Mouse (Mus musculus) CH12.LX (cell line): ENCODE results near the gene Fos. TPM values are rescaled to one million over a fixed set of nuclear protein-coding genes. Genes with fewer than 3 reads are reported as not detected.

Source experiments
- DNase-seq: peaks from one replicate; pipeline ENCODE4 v3.0.0-alpha.2; 2013; ENCODE audit errors: extremely low read depth
- H3K27ac ChIP-seq: 2 replicates; pipeline ENCODE4 v1.5.1; 2012; ENCODE audit warnings: low read depth, mild to moderate bottlenecking, control low read depth, moderate library complexity; ENCODE audit not compliant: insufficient read depth
- H3K27me3 ChIP-seq: replicated peaks from 2 replicates; pipeline ENCODE3; 2012; ENCODE audit warnings: inconsistent platforms
- H3K36me3 ChIP-seq, 2 experiments: replicated peaks in 1 of 2; 2 replicates each; pipeline versions ENCODE3 to v1.6.1; 2012; ENCODE audit warnings: inconsistent platforms in 1 of 2, low read length in 1 of 2, mild to moderate bottlenecking in 1 of 2, mixed read lengths in 1 of 2, moderate library complexity in 1 of 2; ENCODE audit not compliant: control insufficient read depth in 1 of 2, insufficient read depth in 1 of 2
- H3K4me1 ChIP-seq, 2 experiments: 2 replicates each; pipeline ENCODE4 v1.6.1; 2012; ENCODE audit warnings: inconsistent platforms in 1 of 2, moderate library complexity in 1 of 2; ENCODE audit not compliant: insufficient read depth in 2 of 2, control insufficient read depth in 1 of 2
- H3K4me2 ChIP-seq: 2 replicates; pipeline ENCODE4 v1.6.1; 2012; ENCODE audit warnings: low read depth, mild to moderate bottlenecking, control low read depth; ENCODE audit not compliant: poor library complexity, insufficient read depth, severe bottlenecking
- H3K4me3 ChIP-seq, 3 experiments: fragments of 150-350 bp in 1 of 3; sonication (generic) in 1 of 3; replicated peaks in 1 of 3; 2 replicates each; pipeline versions ENCODE3 to v1.5.1; 2011 to 2012; ENCODE audit warnings: low read depth in 2 of 3, low read length in 2 of 3, mild to moderate bottlenecking in 2 of 3, moderate library complexity in 2 of 3, control low read depth in 1 of 3, improper control_type of control experiment in 1 of 3, inconsistent platforms in 1 of 3, mixed read lengths in 1 of 3; ENCODE audit not compliant: poor library complexity in 1 of 3
- H3K79me2 ChIP-seq: replicated peaks from 2 replicates; pipeline ENCODE4 v1.6.1; 2012; ENCODE audit warnings: mild to moderate bottlenecking, moderate library complexity; ENCODE audit not compliant: control insufficient read depth, poor library complexity, insufficient read depth, severe bottlenecking; ENCODE audit errors: extremely low read depth
- H3K9ac ChIP-seq: 2 replicates; pipeline ENCODE4 v1.6.1; 2012; ENCODE audit warnings: low read depth, mild to moderate bottlenecking, control low read depth, moderate library complexity; ENCODE audit not compliant: insufficient read depth
- H3K9me3 ChIP-seq: replicated peaks from 2 replicates; pipeline ENCODE3; 2012; ENCODE audit warnings: low read length, inconsistent platforms, mixed read lengths
- BHLHE40 ChIP-seq: IDR thresholded peaks from 2 replicates; pipeline ENCODE4 v1.6.1; 2011; ENCODE audit warnings: mild to moderate bottlenecking, low read depth, low read length, improper control_type of control experiment
- CHD2 ChIP-seq: IDR thresholded peaks from 2 replicates; pipeline ENCODE4 v1.6.1; 2011; ENCODE audit warnings: low read length, improper control_type of control experiment
- ELF1 ChIP-seq: IDR thresholded peaks from 2 replicates; pipeline ENCODE4 v1.6.1; 2014; ENCODE audit warnings: low read depth, mild to moderate bottlenecking, inconsistent platforms, low read length, improper control_type of control experiment
- EP300 ChIP-seq: IDR thresholded peaks from 2 replicates; pipeline ENCODE4 v1.6.1; 2011; ENCODE audit warnings: low read length, improper control_type of control experiment
- JUND ChIP-seq: conservative IDR thresholded peaks from 2 replicates; pipeline ENCODE4 v1.6.1; 2011; ENCODE audit warnings: low read depth, low read length, improper control_type of control experiment
- MAFK ChIP-seq: IDR thresholded peaks from 2 replicates; pipeline ENCODE4 v1.6.1; 2011; ENCODE audit warnings: low read length, improper control_type of control experiment; ENCODE audit not compliant: insufficient replicate concordance
- MAZ ChIP-seq: IDR thresholded peaks from 2 replicates; pipeline ENCODE4 v1.6.1; 2012; ENCODE audit warnings: low read depth, mild to moderate bottlenecking, inconsistent platforms, low read length, improper control_type of control experiment, moderate library complexity
- MYC ChIP-seq: IDR thresholded peaks from 2 replicates; pipeline ENCODE4 v1.6.1; 2011; ENCODE audit warnings: low read depth, mild to moderate bottlenecking, improper control_type of control experiment, low read length
- NELFE ChIP-seq: IDR thresholded peaks from 2 replicates; pipeline ENCODE4 v1.6.1; 2011; ENCODE audit warnings: low read depth, low read length, improper control_type of control experiment
- NRF1 ChIP-seq: IDR thresholded peaks from 2 replicates; pipeline ENCODE4 v1.6.1; 2014; ENCODE audit warnings: low read depth, mild to moderate bottlenecking, inconsistent platforms, low read length, improper control_type of control experiment, moderate library complexity
- POLR2A ChIP-seq: IDR thresholded peaks from 2 replicates; pipeline ENCODE4 v1.6.1; 2011; ENCODE audit warnings: low read depth, mild to moderate bottlenecking, improper control_type of control experiment, low read length
- POLR2AphosphoS2 ChIP-seq: IDR thresholded peaks from 2 replicates; pipeline ENCODE4 v1.6.1; 2011; ENCODE audit warnings: low read depth, low read length, improper control_type of control experiment
- RAD21 ChIP-seq: IDR thresholded peaks from 2 replicates; pipeline ENCODE4 v1.6.1; 2011; ENCODE audit warnings: low read depth, mild to moderate bottlenecking, low read length, improper control_type of control experiment, moderate library complexity
- TCF12 ChIP-seq: IDR thresholded peaks from 2 replicates; pipeline ENCODE4 v1.6.1; 2014; ENCODE audit warnings: low read depth, mild to moderate bottlenecking, inconsistent platforms, low read length, improper control_type of control experiment
- USF2 ChIP-seq: conservative IDR thresholded peaks from 2 replicates; pipeline ENCODE4 v1.6.1; 2011; ENCODE audit warnings: low read depth, low read length, improper control_type of control experiment
- ZC3H11A ChIP-seq: IDR thresholded peaks from 2 replicates; pipeline ENCODE4 v1.6.1; 2012; ENCODE audit warnings: low read depth, mild to moderate bottlenecking, inconsistent platforms, low read length, improper control_type of control experiment
- ZMIZ1 ChIP-seq: IDR thresholded peaks from 2 replicates; pipeline ENCODE4 v1.6.1; 2012; ENCODE audit warnings: low read depth, mild to moderate bottlenecking, inconsistent platforms, low read length, improper control_type of control experiment
- dilution Hi-C: fragments of 300-500 bp; cut with MboI; formaldehyde crosslinking; loops from 2 replicates; pipeline ENCODE4 v1.14.3; 2020; ENCODE audit warnings: low sequenced_read_pairs; ENCODE audit not compliant: extremely low pct_unique_long_range_greater_than_20kb, extremely low pct_ligation_motif_present
- in situ Hi-C: fragments of 300-500 bp; cut with MboI; formaldehyde crosslinking; loops from 3 replicates; pipeline ENCODE4 v1.14.3; 2019; ENCODE audit warnings: low sequenced_read_pairs, low pct_ligation_motif_present, low pct_unique_long_range_greater_than_20kb, mixed read lengths
- polyA plus RNA-seq: library from polyadenylated mRNA; unstranded; fragments of >175 nt; gene quantifications from 2 replicates; pipeline ENCODE4 v1.2.1, GENCODE M21; 2012; ENCODE audit warnings: low read depth; ENCODE audit not compliant: insufficient read length
- total RNA-seq, 2 experiments: library from RNA; depleted of rRNA; stranded (reverse); fragments of 300-350 nt in 1 of 2; fragments of >200 nt in 1 of 2; gene quantifications; 2 replicates each; pipeline ENCODE4 v1.2.3; 2012 to 2014

Fos gene
- total and polyA plus RNA-seq, 3 experiments, result 0.11 to 0.20 (median 0.17) TPM

DNA sequence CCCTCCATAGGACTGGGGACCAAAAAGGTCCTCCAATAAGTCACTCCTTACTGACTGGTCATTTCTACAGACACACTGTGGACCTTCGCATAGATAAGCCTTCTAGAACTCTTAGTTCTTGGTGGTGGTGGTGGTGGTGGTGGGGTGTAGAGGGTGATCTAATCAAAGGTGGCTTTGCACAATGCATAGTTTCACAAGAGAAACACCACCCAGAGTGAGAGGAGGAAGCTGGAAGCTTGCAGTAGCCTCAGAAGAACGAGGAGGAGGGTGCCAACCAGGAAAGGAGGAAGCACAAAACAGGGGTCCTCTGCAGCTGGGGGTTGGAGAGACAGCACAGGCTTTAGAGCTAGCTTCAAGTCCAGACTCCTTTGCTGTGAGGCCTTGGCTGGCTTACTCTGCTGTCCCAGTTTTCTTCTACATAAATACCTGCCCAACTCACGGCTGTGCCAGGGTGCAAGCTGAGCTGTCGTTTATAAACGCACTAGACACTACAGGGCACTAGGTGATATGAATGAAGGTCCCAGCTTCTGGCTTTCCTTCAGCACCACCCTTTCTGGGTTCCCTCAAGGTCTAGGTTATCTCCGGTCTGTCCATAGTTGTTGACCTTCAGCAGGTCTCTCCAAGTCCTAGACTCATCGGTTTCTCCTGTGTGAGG lies 15.7 kb downstream of the Fos start:
- Histone ChIP-seq H3K9ac (no peak overlapping the region), H3K4me2 (no peak overlapping the region), H3K36me3 (no peaks in the 10 kb centered on the region), H3K27ac (no peak overlapping the region), H3K27me3 (peaks cover 14% of the 10 kb centered on the region), H3K4me1 (peaks cover 3 to 42% of the 10 kb centered on the region in 2 experiments), H3K79me2 (no peaks in the 10 kb centered on the region), H3K4me3 (no peak overlapping the region), H3K9me3 (no peaks in the 10 kb centered on the region)
- DNase-seq, result no peak
- TF ChIP-seq RAD21 (no peak), ZC3H11A (no peak), ZMIZ1 (no peak), ELF1 (no peak), EP300 (no peak), POLR2A (no peak), CHD2 (no peak), NRF1 (no peak), JUND (no peak), NELFE (no peak), MYC (no peak), MAFK (no peak), TCF12 (no peak), POLR2AphosphoS2 (no peak)
- dilution Hi-C loops, result no loop called here
- in situ Hi-C loops, result loop anchor here (5.0 to 25.0 kb wide), 3 partner anchors 115 to 327 kb away; partner anchors contain the start of genes Rps6kl1 and Tmed10

DNA sequence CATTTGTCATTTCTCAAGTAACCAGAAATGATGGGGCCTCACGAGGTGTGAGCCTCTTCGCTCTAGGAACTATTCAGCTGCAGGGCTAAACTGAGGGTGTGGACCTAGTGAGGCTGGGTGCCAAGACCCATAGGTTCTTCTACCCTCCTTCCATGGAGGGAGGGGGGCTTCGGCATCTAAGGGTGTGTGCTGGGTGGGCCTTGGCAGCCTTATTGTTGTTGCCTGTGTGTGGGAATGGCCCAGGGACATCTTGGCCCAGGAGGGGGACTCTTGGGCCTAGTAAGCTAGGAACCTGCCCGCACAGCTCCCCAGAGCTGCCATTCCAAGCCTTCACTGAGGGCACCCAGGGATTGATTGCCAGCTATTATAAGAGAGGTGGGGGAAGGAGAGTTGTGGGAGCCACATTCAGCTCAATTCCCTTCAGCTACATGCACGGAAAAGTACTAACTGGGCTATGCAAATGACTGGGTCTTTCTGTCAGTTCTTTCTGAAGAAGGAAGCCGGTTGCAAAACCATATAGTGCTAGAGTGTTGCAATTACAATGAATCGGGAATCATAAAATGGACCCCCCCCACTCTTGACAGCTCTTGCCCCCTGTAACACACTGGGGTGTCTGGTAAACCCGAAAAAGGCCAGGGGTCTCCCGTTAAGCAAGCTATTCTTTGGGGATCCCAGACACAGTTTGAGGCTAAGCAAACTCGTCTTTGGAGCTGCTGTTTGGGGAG lies 16.6 kb downstream of the Fos start:
- Histone ChIP-seq H3K4me2 (no peak overlapping the region), H3K4me3 (no peak overlapping the region), H3K27me3 (peaks cover 13% of the 10 kb centered on the region), H3K4me1 (peaks cover 3 to 42% of the 10 kb centered on the region in 2 experiments), H3K79me2 (no peaks in the 10 kb centered on the region), H3K9me3 (no peaks in the 10 kb centered on the region), H3K9ac (no peak overlapping the region), H3K36me3 (no peaks in the 10 kb centered on the region), H3K27ac (no peak overlapping the region)
- dilution Hi-C loops (no loop called here), in situ Hi-C loops (loop anchor here (25.0 kb wide), 1 partner anchor 328 kb away; the partner anchor contains the start of gene Rps6kl1)
- TF ChIP-seq BHLHE40 (no peak), MYC (no peak), USF2 (no peak), MAZ (no peak), TCF12 (no peak)
- DNase-seq, result no peak
